ENCODE assay signal across 8 mouse cellular contexts in the genomic region with DNA sequence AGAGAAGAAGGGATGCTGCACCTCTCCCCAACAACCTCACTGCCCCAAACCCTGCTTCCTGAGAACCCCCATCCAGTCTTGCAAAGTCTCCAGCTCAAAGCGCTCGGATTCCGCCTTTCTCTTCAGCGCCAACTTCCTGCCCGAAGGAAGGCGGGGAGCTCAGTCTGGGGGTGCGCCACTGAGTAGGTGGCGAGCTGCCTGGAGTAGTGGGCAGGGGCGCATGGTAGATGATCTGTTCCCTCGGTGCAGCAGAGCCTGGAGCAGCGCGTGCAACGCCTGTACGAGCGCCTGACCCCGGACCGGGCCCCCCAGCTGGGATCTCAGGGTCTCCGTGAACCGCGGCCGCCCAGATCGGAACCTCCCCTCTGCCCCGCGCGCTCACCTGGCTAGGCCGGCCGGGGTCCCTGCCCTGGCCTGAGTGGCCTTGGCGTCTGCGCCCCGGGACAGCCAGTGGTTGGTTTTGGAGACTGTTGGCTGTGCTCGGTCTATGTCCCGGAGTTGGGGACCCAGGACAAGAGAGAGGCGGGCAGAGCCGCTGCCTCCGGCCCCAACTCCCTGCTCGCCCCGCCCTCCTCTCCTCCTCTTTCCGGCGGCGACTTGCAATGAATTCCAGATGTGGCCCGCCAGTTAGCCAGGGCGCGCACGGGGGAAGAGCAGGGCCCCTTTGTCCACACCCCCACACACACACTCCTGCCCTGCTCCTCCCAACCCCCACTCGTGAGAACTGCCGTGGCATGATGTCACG. TPM values are rescaled to one million over a fixed set of nuclear protein-coding genes. Genes with fewer than 3 reads are reported as not detected.
A peak's percentile ranks its signal among the peaks of the same experiment; 100 is the strongest.
DNase-seq lines count a peak whose midpoint lies in the region; ATAC-seq lines count a peak whose summit lies in the region.

A gene (minus strand): TSS at position 566 of the 745 bp plus-strand sequence.

- DNase-seq in adrenal gland, postnatal 36 days: peak; percentile 88 to 93
- peak; percentile 88 for DNase-seq in kidney, postnatal 14 days
- peak; percentile 86 to 89 for DNase-seq in lung, adult 18-20 months
- DNase-seq in testis, postnatal 10 days (ENCODE audit: low spot score): peak; percentile 89

- WGBS in forebrain, embryonic 12.5 days: under 1% methylated on average over 42 of the region's 47 CpGs
- under 1% methylated on average over 45 of the region's 47 CpGs for WGBS in heart, embryonic 16.5 days
- WGBS in neural tube, embryonic 13.5 days: under 1% methylated on average over 42 of the region's 47 CpGs

- peak within 1 kb of the TSS; percentile 94 for H3K4me2 ChIP-seq in forebrain, embryonic 12.5 days
- H3K4me2 ChIP-seq in heart, embryonic 16.5 days (ENCODE audit: low read depth, low read length): peak within 1 kb of the TSS; percentile 88
- peak within 1 kb of the TSS; percentile 97 for H3K4me2 ChIP-seq in neural tube, embryonic 13.5 days

- H3K27me3 ChIP-seq in forebrain, embryonic 12.5 days: peaks cover 5% of the 10 kb centered on the region; the same call in 1 of the 2 replicates
- no peaks in the 10 kb centered on the region for H3K27me3 ChIP-seq in heart, embryonic 16.5 days (ENCODE audit: control insufficient read depth, insufficient read depth, low read length)
- H3K27me3 ChIP-seq in neural tube, embryonic 13.5 days: peaks cover 6% of the 10 kb centered on the region; the same call in 1 of the 2 replicates

- no peaks in the 10 kb centered on the region for H3K9me3 ChIP-seq in forebrain, embryonic 12.5 days
- no peaks in the 10 kb centered on the region for H3K9me3 ChIP-seq in heart, embryonic 16.5 days (replicated peaks; ENCODE audit: control insufficient read depth, low read length)
- no peaks in the 10 kb centered on the region for H3K9me3 ChIP-seq in neural tube, embryonic 13.5 days

- peak within 1 kb of the TSS; percentile 77 for H3K4me3 ChIP-seq in forebrain, embryonic 12.5 days (replicated peaks)
- H3K4me3 ChIP-seq in heart, embryonic 16.5 days (ENCODE audit: low read length): peak within 1 kb of the TSS; percentile 94
- peak within 1 kb of the TSS; percentile 76 for H3K4me3 ChIP-seq in neural tube, embryonic 13.5 days

- peak within 1 kb of the TSS; percentile 74 for H3K27ac ChIP-seq in forebrain, embryonic 12.5 days
- peak within 1 kb of the TSS; percentile 95 for H3K27ac ChIP-seq in heart, embryonic 16.5 days (ENCODE audit: low read length)
- peak within 1 kb of the TSS; percentile 74 for H3K27ac ChIP-seq in neural tube, embryonic 13.5 days (replicated peaks)

- peaks cover 32% of the 10 kb centered on the region for H3K4me1 ChIP-seq in forebrain, embryonic 12.5 days
- peaks cover 42% of the 10 kb centered on the region for H3K4me1 ChIP-seq in heart, embryonic 16.5 days (ENCODE audit: control insufficient read depth, insufficient read depth, low read length)
- H3K4me1 ChIP-seq in neural tube, embryonic 13.5 days (replicated peaks): peaks cover 44% of the 10 kb centered on the region

- no peaks in the 10 kb centered on the region for H3K36me3 ChIP-seq in forebrain, embryonic 12.5 days (replicated peaks)
- no peaks in the 10 kb centered on the region for H3K36me3 ChIP-seq in heart, embryonic 16.5 days (ENCODE audit: control insufficient read depth, insufficient read depth)
- H3K36me3 ChIP-seq in neural tube, embryonic 13.5 days: no peaks in the 10 kb centered on the region

- ATAC-seq in CD4-positive, CD25-positive, alpha-beta regulatory T cell, adult 4 months: peak; percentile 69
- peak; percentile 69 for ATAC-seq in forebrain, embryonic 12.5 days (ENCODE audit: low FRiP score)
- ATAC-seq in heart, embryonic 16.5 days (replicated peaks; ENCODE audit: extremely low read depth, insufficient read depth, low FRiP score): peak; percentile 61
- peak; percentile 66 for ATAC-seq in neural tube, embryonic 13.5 days (ENCODE audit: low read depth)

- H3K9ac ChIP-seq in forebrain, embryonic 12.5 days: peak within 1 kb of the TSS; percentile 80
- H3K9ac ChIP-seq in heart, embryonic 16.5 days (ENCODE audit: low read length): peak within 1 kb of the TSS; percentile 93
- peak within 1 kb of the TSS; percentile 88 for H3K9ac ChIP-seq in neural tube, embryonic 13.5 days

RNA-seq across cellular contexts. Expression of the gene that starts here (rescaled TPM):
- 1 to 10 TPM; 3.2 to 5.6 TPM for polyA plus RNA-seq in CD4-positive, CD25-positive, alpha-beta regulatory T cell, adult 4 months (2017; shearing (Covaris generic))
- total RNA-seq in adrenal gland, postnatal 36 days (2021): 10 to 100 TPM; 16.5 to 19.2 TPM
- polyA plus RNA-seq in forebrain, embryonic 12.5 days (2016; fragmentation: Nextera tagmentation; extraction: Ambion mirVana): 13.1 and 16.5 TPM in 2 replicates
- polyA plus RNA-seq in heart, embryonic 16.5 days (2015; fragmentation: Nextera tagmentation; extraction: Ambion mirVana): 18.2 and 23.7 TPM in 2 replicates
- 9.9 and 10.1 TPM in 2 replicates for polyA plus RNA-seq in neural tube, embryonic 13.5 days (2015; fragmentation: Nextera tagmentation; extraction: Ambion mirVana)

Comparison
In these comparisons a context has a peak if more than half of its experiments do, and no peak if none do; other contexts are left out.
1. Peak in every context shown above with its lines: DNase-seq, ATAC-seq, H3K4me3 ChIP-seq and H3K27ac ChIP-seq.